Mouse (Mus musculus) heart, embryonic 14.5 days (tissue): ENCODE measurements at regions not wholly inside any gene's neighbourhood (a gene's known extent, or its start where the extent isn't known, plus 50 kb on each side); places are given as distances from the start of the nearest gene placed in this dataset.
"Not testable (repeated sequence)": the region's sequence is repeated elsewhere in the genome, so short reads cannot be mapped to it uniquely, and the experiment has no call there.

Experiments used
- ATAC-seq: fragments of 200-750 bp; cut with Nextera tagmentation; 2 replicates; pipeline ENCODE4 v1.8.0; 2017; ENCODE audit warnings: low read depth, moderate TSS enrichment; ENCODE audit not compliant: insufficient number of reproducible peaks, insufficient read depth, low FRiP score
- H3K27ac ChIP-seq, 2 experiments: fragments of 200-500 bp in 1 of 2; fragments of 300-500 bp in 1 of 2; sonication (generic) in 1 of 2; replicated peaks in 1 of 2; 2 replicates each; pipeline ENCODE4 v1.5.1; 2012 to 2014; ENCODE audit warnings: low read depth in 2 of 2, low read length in 2 of 2, control low read depth in 1 of 2, mild to moderate bottlenecking in 1 of 2, mixed read lengths in 1 of 2; ENCODE audit not compliant: control insufficient read depth in 1 of 2, insufficient read depth in 1 of 2
- H3K27me3 ChIP-seq: fragments of 300-500 bp; sonication (generic); 2 replicates; pipeline ENCODE4 v1.6.1; 2014; ENCODE audit warnings: mild to moderate bottlenecking, low read length, control low read depth; ENCODE audit not compliant: control insufficient read depth, insufficient read depth
- H3K36me3 ChIP-seq: fragments of 300-500 bp; sonication (generic); 2 replicates; pipeline ENCODE4 v1.6.1; 2014; ENCODE audit warnings: mild to moderate bottlenecking, control low read depth, low read length, mixed read lengths; ENCODE audit not compliant: control insufficient read depth, insufficient read depth
- H3K4me1 ChIP-seq, 2 experiments: fragments of 200-500 bp in 1 of 2; fragments of 300-500 bp in 1 of 2; sonication (generic) in 1 of 2; 2 replicates each; pipeline ENCODE4 v1.6.1; 2012 to 2014; ENCODE audit warnings: low read length in 2 of 2, control low read depth in 1 of 2, mixed read lengths in 1 of 2; ENCODE audit not compliant: control insufficient read depth in 2 of 2, insufficient read depth in 2 of 2
- H3K4me2 ChIP-seq: fragments of 300-500 bp; sonication (generic); 2 replicates; pipeline ENCODE4 v1.6.1; 2014; ENCODE audit warnings: mild to moderate bottlenecking, low read length
- H3K4me3 ChIP-seq, 2 experiments: fragments of 200-500 bp in 1 of 2; fragments of 300-500 bp in 1 of 2; sonication (generic) in 1 of 2; 2 replicates each; pipeline ENCODE4 v1.5.1; 2012 to 2014; ENCODE audit warnings: low read length in 2 of 2, mild to moderate bottlenecking in 2 of 2, control low read depth in 1 of 2, low read depth in 1 of 2, moderate library complexity in 1 of 2; ENCODE audit not compliant: control insufficient read depth in 1 of 2, insufficient read depth in 1 of 2
- H3K9ac ChIP-seq: fragments of 300-500 bp; sonication (generic); 2 replicates; pipeline ENCODE4 v1.6.1; 2014; ENCODE audit warnings: mild to moderate bottlenecking, low read length
- H3K9me3 ChIP-seq: fragments of 300-500 bp; sonication (generic); 2 replicates; pipeline ENCODE4 v1.6.1; 2016; ENCODE audit warnings: low read length, control low read depth; ENCODE audit not compliant: control insufficient read depth
- WGBS: fragments of 180-500 bp; shearing (Covaris S2); extraction: QIAGEN DNeasy Blood & Tissue Kit; methylation state at CpG from one replicate; pipeline ENCODE4 v1.1.7; 2014; 5-methylcytosine and 5-hydroxymethylcytosine counted together

DNA sequence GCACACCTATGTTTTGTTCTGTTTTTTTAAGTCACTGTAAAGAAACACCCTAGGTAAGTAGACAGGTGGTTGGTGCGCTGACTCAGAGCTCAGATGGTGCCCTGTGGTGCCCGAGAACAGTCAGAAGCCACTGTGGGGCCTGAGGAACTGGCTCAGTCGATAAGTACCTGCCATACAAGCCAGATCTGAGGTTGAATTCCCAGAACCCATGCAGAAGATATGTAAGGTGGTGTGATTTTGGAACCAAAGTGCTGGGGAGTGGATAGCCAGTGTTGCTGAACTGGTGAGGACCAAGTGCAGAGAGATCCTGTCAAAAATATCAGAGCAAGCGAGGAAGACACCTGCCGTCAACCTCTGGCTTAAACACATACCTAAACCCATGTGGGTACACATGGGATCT is 65.4 kb downstream of the Chst1 start:
- Histone ChIP-seq H3K9ac (no peak overlapping the region), H3K4me3 (no peak overlapping the region), H3K36me3 (no peaks in the 10 kb centered on the region), H3K4me2 (no peak overlapping the region), H3K27me3 (no peaks in the 10 kb centered on the region), H3K27ac (no peak overlapping the region), H3K4me1 (peaks cover 0 to 2% of the 10 kb centered on the region in 2 experiments; a peak in 1 of 4 replicates), H3K9me3 (no peaks in the 10 kb centered on the region)
- WGBS = 74% methylated on average over 5 of the region's 5 CpGs
- ATAC-seq = no peak

DNA sequence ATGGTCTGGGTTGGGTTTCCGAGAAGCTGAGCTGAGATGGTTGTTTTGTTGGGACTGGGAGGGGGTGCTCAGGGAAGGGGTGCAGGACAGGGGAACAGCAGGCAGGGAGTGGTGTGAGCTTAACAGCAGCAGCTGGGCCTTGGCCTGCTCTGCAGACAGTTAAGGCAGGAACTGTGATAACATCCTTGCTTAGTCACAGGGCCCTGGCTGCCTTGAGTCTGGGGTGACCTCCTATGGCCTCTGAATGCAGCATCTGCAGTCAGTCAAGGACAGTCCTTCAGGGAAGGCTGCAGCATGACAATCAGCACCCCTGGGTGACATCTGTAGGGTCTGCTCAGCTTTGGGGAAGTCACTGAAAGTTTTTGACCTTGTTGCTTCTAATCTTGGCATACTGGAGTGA is 67.7 kb downstream of the Chst1 start:
- H3K4me1 ChIP-seq = peaks cover 0 to 2% of the 10 kb centered on the region in 2 experiments; a peak in 1 of 4 replicates
- no peaks in the 10 kb centered on the region for H3K36me3 ChIP-seq
- H3K4me2 ChIP-seq = no peak overlapping the region
- no peak overlapping the region for H3K27ac ChIP-seq
- H3K27me3 ChIP-seq = peaks cover 9% of the 10 kb centered on the region; the same call in 1 of the 2 replicates
- no peak overlapping the region for H3K9ac ChIP-seq
- H3K4me3 ChIP-seq = no peak overlapping the region
- WGBS = 32% methylated on average over 1 of the region's 1 CpGs
- no peaks in the 10 kb centered on the region for H3K9me3 ChIP-seq
- no peak for ATAC-seq

DNA sequence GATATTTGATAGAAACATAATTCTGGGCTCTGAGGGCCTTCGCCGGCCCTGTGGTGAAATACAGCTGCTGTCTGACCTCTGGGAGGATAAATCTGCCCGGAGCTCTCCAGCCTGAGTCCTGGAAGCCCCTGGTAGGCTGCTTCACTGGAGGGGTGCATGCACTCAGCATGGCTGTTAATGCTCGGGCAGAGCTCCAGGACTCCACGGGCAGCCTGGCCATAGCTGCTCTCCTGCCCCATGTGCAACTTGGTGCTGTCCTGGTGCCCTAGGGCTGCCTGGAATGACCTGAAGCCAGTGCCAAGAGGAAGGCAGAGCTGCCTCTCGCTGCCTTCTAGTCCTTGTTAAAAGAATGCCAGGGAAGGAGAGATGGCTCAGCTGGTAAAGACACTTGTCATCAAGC is 68.2 kb downstream of the Chst1 start:
- Histone ChIP-seq H3K36me3 (no peaks in the 10 kb centered on the region), H3K27ac (no peak overlapping the region), H3K9ac (no peak overlapping the region), H3K9me3 (no peaks in the 10 kb centered on the region), H3K4me3 (no peak overlapping the region), H3K4me2 (no peak overlapping the region), H3K4me1 (peaks cover 0 to 2% of the 10 kb centered on the region in 2 experiments; a peak in 1 of 4 replicates), H3K27me3 (peaks cover 9% of the 10 kb centered on the region; the same call in 1 of the 2 replicates)
- WGBS = 57% methylated on average over 6 of the region's 6 CpGs
- no peak for ATAC-seq

DNA sequence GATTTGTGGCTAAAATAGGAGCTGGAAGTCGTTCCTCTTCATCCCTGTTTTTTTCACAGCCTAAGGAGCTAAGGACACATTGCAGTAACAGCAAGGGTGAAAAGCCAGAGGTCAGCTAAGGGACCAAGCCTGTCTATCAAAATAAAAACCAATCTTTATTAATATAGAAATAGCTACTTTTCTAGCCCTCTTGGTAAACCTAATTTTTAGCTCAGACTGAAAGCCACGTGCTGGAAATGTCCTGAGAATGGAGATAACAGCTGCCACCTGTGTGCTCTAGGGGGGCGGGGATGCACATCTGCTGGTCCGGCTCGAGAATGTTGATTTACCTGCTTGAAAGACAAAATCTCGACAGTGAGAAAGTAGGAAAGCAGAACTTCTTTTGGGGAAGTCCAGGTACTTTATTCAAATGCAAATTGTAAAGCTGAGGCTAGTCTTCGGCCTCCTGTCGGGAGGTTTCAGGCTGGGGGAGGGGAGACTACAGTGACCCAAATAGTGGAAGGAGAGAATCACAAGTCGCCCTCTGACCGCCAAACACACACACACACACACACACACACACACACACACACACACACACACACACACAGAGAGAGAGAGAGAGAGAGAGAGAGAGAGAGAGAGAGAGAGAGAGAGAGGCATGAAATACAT is 70.0 kb downstream of the Chst1 start:
- not testable (repeated sequence) for H3K4me2 ChIP-seq, H3K4me1 ChIP-seq, H3K27me3 ChIP-seq, H3K27ac ChIP-seq, H3K36me3 ChIP-seq, ATAC-seq, H3K9me3 ChIP-seq, H3K9ac ChIP-seq, H3K4me3 ChIP-seq
- 54% methylated on average over 9 of the region's 10 CpGs for WGBS

DNA sequence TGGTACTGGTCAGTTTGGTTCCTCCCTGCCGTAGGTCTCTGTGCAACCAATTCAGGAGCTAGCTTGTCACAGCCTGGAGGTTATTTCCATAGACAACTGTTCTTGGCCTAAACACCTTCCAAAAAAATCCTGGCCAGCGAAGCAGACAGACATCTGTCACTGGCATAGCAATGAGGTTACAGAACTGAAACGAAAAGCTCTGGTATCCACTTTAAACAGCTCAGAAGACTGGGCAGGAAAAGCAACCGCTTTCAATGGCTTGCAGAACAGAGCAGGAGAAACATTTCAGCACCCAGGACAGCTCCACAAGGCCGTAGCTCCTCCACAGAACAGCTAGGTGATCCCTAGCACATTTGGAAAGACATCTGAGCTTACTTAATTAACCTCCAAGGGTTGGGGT is 72.1 kb downstream of the Chst1 start:
- no peaks in the 10 kb centered on the region for H3K36me3 ChIP-seq
- 32% methylated on average over 5 of the region's 5 CpGs for WGBS
- peaks cover 0 to 2% of the 10 kb centered on the region in 2 experiments; a peak in 1 of 4 replicates for H3K4me1 ChIP-seq
- no peak overlapping the region for H3K4me2 ChIP-seq
- H3K27ac ChIP-seq = no peak overlapping the region
- ATAC-seq = no peak
- H3K9me3 ChIP-seq = no peaks in the 10 kb centered on the region
- H3K9ac ChIP-seq = no peak overlapping the region
- H3K4me3 ChIP-seq = no peak overlapping the region
- H3K27me3 ChIP-seq = peaks cover 9% of the 10 kb centered on the region; the same call in 1 of the 2 replicates

DNA sequence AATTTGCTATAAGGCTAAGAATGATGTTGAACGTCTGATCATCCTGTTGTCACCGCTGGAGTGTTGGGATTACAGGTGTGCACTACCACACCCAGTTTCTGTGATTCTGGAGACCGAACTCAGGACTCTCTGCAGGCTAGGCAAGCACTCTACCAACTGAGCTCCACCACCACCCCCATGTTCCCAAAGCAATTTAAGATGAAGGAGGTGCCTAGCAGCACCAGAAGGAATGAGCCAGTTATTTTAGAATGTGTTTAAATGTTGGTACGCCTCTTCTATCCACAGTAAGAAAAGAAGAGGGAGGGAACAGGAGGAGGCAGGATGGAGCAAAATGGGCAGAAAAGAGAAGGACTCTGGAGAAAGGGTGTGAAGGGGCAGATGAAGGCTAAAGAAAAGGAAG is 72.6 kb downstream of the Chst1 start:
- 54% methylated on average over 4 of the region's 4 CpGs for WGBS
- no peak overlapping the region for H3K4me3 ChIP-seq
- no peak overlapping the region for H3K9ac ChIP-seq
- no peaks in the 10 kb centered on the region for H3K36me3 ChIP-seq
- peaks cover 0 to 2% of the 10 kb centered on the region in 2 experiments; a peak in 1 of 4 replicates for H3K4me1 ChIP-seq
- no peak for ATAC-seq
- H3K27ac ChIP-seq = no peak overlapping the region
- H3K27me3 ChIP-seq = peaks cover 9% of the 10 kb centered on the region; the same call in 1 of the 2 replicates
- no peak overlapping the region for H3K4me2 ChIP-seq
- H3K9me3 ChIP-seq = no peaks in the 10 kb centered on the region

DNA sequence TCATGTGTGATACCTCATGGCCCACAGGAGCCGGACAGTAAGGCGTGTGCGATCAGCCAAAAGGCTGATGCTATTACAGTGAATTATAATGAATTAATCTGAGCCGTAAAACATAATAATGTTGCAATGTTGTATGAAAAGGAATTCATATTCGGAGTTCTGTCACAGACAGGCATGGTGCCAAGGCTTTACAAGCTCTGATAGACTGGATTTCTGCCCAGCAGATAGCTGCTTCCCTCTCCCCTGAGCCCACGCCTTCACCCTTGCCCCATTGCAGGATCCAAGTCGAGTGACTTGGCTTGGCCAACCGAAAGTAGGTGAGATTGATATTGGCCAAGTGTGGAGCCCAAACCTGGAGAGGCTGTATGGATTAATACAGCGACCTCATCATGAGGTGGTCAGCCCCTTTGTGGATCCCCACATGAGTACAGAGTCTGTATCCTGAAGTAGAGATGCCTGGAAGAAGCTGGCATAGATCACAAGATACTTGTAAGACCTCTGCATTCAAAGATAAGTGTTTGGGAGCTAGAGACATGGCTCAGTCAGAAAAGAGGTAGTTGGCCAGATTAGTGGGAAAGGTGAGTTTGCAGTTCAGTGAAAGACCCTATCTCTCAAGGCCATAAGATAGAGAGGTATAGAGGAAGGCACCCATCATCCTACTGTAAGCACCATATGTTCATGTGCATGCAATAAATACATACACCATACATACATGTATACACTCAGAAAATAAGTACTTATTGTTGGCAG is 73.7 kb downstream of the Chst1 start:
- Histone ChIP-seq H3K9ac (no peak overlapping the region), H3K4me1 (no peaks in the 10 kb centered on the region), H3K4me2 (no peak overlapping the region), H3K27ac (no peak overlapping the region), H3K27me3 (peaks cover 9% of the 10 kb centered on the region; the same call in 1 of the 2 replicates), H3K9me3 (no peaks in the 10 kb centered on the region), H3K4me3 (no peak overlapping the region), H3K36me3 (no peaks in the 10 kb centered on the region)
- no peak for ATAC-seq
- 76% methylated on average over 9 of the region's 9 CpGs for WGBS
